Mouse (Mus musculus) lung, adult 2 months (tissue): Measurements from ENCODE around the gene Thra.

ENCODE experiments used
- CTCF ChIP-seq: fragments of 200-500 bp; IDR thresholded peaks from 2 replicates; pipeline ENCODE4 v1.5.1; 2011; ENCODE audit warnings: mild to moderate bottlenecking, low read length, control low read depth; ENCODE audit not compliant: insufficient read depth
- POLR2A ChIP-seq: fragments of 200-500 bp; IDR thresholded peaks from 2 replicates; pipeline ENCODE4 v1.6.1; 2011; ENCODE audit warnings: low read depth, mild to moderate bottlenecking, control low read depth, low read length, borderline replicate concordance; ENCODE audit errors: extremely low read depth

- TF ChIP-seq CTCF = no peak
- TF ChIP-seq POLR2A = no peak
Observed at GRCm38 (mm10) chr11:98735111-98735510, 5.3 kb upstream of the Thra start.
